Mouse (Mus musculus) kidney, adult 2 months (tissue): ENCODE results near the gene Sirt1.

Experiments used
- CTCF ChIP-seq: fragments of 200-500 bp; conservative IDR thresholded peaks from 2 replicates; pipeline ENCODE4 v1.5.1; 2011; ENCODE audit warnings: low read depth, mild to moderate bottlenecking, control low read depth, low read length, moderate library complexity, mixed read lengths; ENCODE audit not compliant: insufficient read depth, insufficient read length
- POLR2A ChIP-seq: fragments of 200-500 bp; IDR thresholded peaks from one replicate; pipeline ENCODE4 v1.6.1; 2011; ENCODE audit warnings: low read depth, low read length, control low read depth

DNA sequence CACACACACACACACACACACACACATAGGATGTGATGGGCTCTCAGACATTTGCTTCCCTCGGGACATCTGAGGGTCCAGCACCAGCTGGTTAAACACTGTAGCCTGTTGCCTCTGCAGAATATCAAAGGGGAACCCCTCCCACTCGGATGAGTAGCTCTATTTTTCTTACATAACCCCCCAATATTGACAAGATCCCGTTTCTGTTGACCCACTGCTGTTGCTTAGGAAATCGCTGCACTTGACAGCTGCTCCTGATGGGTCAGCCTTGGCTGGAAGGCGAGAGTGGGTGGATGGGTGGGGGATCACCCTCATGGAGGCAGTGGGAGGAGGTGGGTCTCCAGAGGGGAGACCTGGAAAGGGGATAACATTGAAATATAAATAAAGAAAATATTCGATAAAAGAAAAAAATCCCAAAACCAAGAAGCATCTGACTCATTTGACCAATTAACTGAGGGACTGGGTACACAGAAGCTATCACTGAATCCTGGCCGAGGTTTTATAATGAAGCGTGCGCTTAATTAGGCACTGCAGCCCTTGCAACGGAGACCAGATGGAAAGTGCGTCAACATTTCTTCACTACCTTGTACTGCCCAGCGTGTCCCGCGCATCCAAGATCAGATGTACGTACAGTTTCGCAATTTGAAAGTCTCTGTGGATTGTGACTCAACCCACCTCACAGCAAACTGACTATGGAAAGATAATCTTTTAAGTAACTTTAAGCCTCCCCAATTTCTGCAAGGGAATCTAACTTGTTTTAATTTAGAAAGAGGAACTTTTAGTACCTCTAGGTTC is 28.9 kb upstream of the Sirt1 start:
- TF ChIP-seq CTCF = no peak
- no peak for TF ChIP-seq POLR2A
